Mouse (Mus musculus): ENCODE results near the gene Gm20503.

The Gm20503 gene

GRCm38 (mm10) chr4:59089391-59089790 lies 86.4 kb downstream of the Gm20503 start:
- DNase-seq (ENCODE audit: low read depth, low spot score) = no peak

Data from embryo, embryonic 11.5 days (tissue).